In the genomic region with DNA sequence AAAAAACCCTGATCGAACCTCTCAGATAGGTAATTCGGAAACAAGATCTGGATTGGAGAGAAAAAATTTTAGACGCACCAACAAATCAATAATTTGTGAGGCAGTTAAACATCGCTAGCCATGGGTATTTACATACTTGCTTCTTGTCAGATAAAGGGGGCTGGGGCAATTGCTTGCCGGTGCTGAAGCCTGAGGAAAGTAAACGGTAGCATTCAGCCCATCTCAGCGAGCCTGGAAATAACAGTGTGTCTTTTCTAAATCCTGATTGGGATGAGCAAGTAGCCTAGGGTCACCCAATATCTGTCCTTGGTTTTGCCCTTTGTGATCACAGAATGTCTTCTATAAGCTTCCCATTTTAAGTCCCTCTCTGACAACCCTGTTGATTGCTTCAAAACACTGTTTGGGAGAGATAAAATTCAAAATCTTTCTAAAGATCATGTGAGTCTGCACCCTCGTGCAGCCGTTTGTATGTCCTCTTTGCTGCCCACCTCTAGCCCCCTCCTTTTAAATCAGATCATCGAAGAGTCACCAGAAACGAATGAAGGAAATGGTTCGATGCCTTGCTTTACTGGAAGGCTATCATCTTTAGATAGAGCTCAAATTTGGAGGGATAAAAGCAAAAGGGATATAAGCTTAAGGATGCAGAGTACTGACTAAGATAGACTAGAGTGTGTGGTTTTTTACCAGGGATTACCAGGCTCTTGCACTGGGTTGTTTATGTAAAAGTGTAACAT, we compare ENCODE assay signal across 31 mouse cellular contexts. TPM values are rescaled to one million over a fixed set of nuclear protein-coding genes. Genes with fewer than 3 reads are reported as not detected.
DNase-seq lines count a peak whose midpoint lies in the region; ATAC-seq lines count a peak whose summit lies in the region.
"Had no signal": no experiment of that assay in that cellular context is flagged by ENCODE, and none has a peak within 500 bp of the region (broad histone marks: within the 10 kb centered on the region; RNA-seq: fewer than 3 reads in every experiment).

No protein-coding gene starts in this region.

- H3K4me1 ChIP-seq in hindbrain, embryonic 11.5 days (replicated peaks; ENCODE audit: control insufficient read depth, insufficient read depth, low read length): peaks cover 8% of the 10 kb centered on the region
- peaks cover 29% of the 10 kb centered on the region for H3K4me1 ChIP-seq in hindbrain, embryonic 10.5 days (replicated peaks)
- peaks cover 17% of the 10 kb centered on the region for H3K4me1 ChIP-seq in midbrain, embryonic 12.5 days
- peaks cover 17% of the 10 kb centered on the region for H3K4me1 ChIP-seq in midbrain, embryonic 15.5 days
- H3K4me1 ChIP-seq: liver, embryonic 13.5 days had no signal

- H3K9ac ChIP-seq in hindbrain, embryonic 11.5 days (ENCODE audit: low read depth, low read length): no peak overlapping the region
- no peak overlapping the region for H3K9ac ChIP-seq in midbrain, embryonic 12.5 days (replicated peaks)
- H3K9ac ChIP-seq in midbrain, embryonic 15.5 days: no peak overlapping the region
- H3K9ac ChIP-seq: heart, embryonic 15.5 days; limb, embryonic 15.5 days; liver, embryonic 13.5 days; neural tube, embryonic 15.5 days had no signal

- no peak overlapping the region for H3K27ac ChIP-seq in hindbrain, embryonic 11.5 days (ENCODE audit: low read depth, low read length)
- no peak overlapping the region for H3K27ac ChIP-seq in hindbrain, embryonic 10.5 days
- H3K27ac ChIP-seq in midbrain, embryonic 12.5 days (replicated peaks): peak overlapping the region; percentile 30; the same call in 1 of the 2 replicates
- H3K27ac ChIP-seq in midbrain, embryonic 15.5 days: no peak overlapping the region
- H3K27ac ChIP-seq: heart, embryonic 15.5 days; kidney, postnatal 0 days; limb, embryonic 15.5 days; liver, embryonic 13.5 days; neural tube, embryonic 15.5 days had no signal

- no peak overlapping the region for H3K4me2 ChIP-seq in hindbrain, embryonic 11.5 days (replicated peaks; ENCODE audit: low read depth, low read length)
- no peak overlapping the region; the same call in 1 of the 2 replicates for H3K4me2 ChIP-seq in midbrain, embryonic 12.5 days (replicated peaks)
- H3K4me2 ChIP-seq in midbrain, embryonic 15.5 days: no peak overlapping the region
- H3K4me2 ChIP-seq: heart, embryonic 15.5 days; limb, embryonic 15.5 days; liver, embryonic 13.5 days; neural tube, embryonic 15.5 days had no signal

- DNase-seq in embryo, embryonic 10.5 days (ENCODE audit: low spot score): peak; percentile 57
- DNase-seq in embryo, embryonic 10 days (ENCODE audit: low spot score): no peak
- peak; percentile 58 for DNase-seq in hindbrain, embryonic 11.5 days (ENCODE audit: low spot score)
- no peak for DNase-seq in hindbrain, embryonic 10.5 days (ENCODE audit: low spot score)
- DNase-seq in retina, embryonic 14.5 days (ENCODE audit: low spot score): peak; percentile 40
- DNase-seq in adrenal gland, postnatal 4 days (ENCODE audit: low spot score in 2 of 2): no peak
- DNase-seq: adrenal gland, postnatal 14 days; cerebellum, adult 18-20 months; cerebellum, postnatal 25 days; gastrocnemius, postnatal 14 days; heart, postnatal 36 days; kidney, adult 8-10 months; layer of hippocampus, postnatal 36 days; liver, embryonic 13.5 days; lung, adult 18-20 months; lung, postnatal 4 days; right cerebral cortex, adult 18-20 months; spleen, adult 18-20 months; thymus, postnatal 14 days had no signal

- no peaks in the 10 kb centered on the region for H3K36me3 ChIP-seq in hindbrain, embryonic 11.5 days (ENCODE audit: control insufficient read depth, insufficient read depth, low read length)
- no peaks in the 10 kb centered on the region for H3K36me3 ChIP-seq in hindbrain, embryonic 10.5 days
- no peaks in the 10 kb centered on the region for H3K36me3 ChIP-seq in midbrain, embryonic 12.5 days
- H3K36me3 ChIP-seq in midbrain, embryonic 15.5 days (replicated peaks): no peaks in the 10 kb centered on the region
- H3K36me3 ChIP-seq: heart, embryonic 15.5 days; limb, embryonic 10.5 days; limb, embryonic 15.5 days; liver, embryonic 13.5 days; neural tube, embryonic 15.5 days had no signal

- no peak overlapping the region for H3K4me3 ChIP-seq in hindbrain, embryonic 11.5 days (ENCODE audit: low read depth, low read length)
- H3K4me3 ChIP-seq in hindbrain, embryonic 10.5 days: no peak overlapping the region
- no peak overlapping the region for H3K4me3 ChIP-seq in midbrain, embryonic 12.5 days
- H3K4me3 ChIP-seq in midbrain, embryonic 15.5 days: no peak overlapping the region
- H3K4me3 ChIP-seq: heart, embryonic 15.5 days; liver, embryonic 13.5 days; megakaryocyte, embryonic 14.5 days; neural tube, embryonic 15.5 days had no signal

- H3K9me3 ChIP-seq in hindbrain, embryonic 11.5 days (ENCODE audit: control insufficient read depth, low read length): no peaks in the 10 kb centered on the region
- no peaks in the 10 kb centered on the region for H3K9me3 ChIP-seq in hindbrain, embryonic 10.5 days
- H3K9me3 ChIP-seq in midbrain, embryonic 12.5 days: no peaks in the 10 kb centered on the region
- H3K9me3 ChIP-seq in midbrain, embryonic 15.5 days: no peaks in the 10 kb centered on the region
- H3K9me3 ChIP-seq: heart, embryonic 15.5 days; limb, embryonic 10.5 days; limb, embryonic 15.5 days; liver, embryonic 13.5 days; neural tube, embryonic 15.5 days had no signal

- H3K27me3 ChIP-seq in hindbrain, embryonic 11.5 days (ENCODE audit: control insufficient read depth, insufficient read depth, low read length): peaks cover 69% of the 10 kb centered on the region
- H3K27me3 ChIP-seq in hindbrain, embryonic 10.5 days (ENCODE audit: insufficient read depth, poor library complexity, severe bottlenecking): peaks cover 97% of the 10 kb centered on the region
- H3K27me3 ChIP-seq in midbrain, embryonic 12.5 days: peaks cover 88% of the 10 kb centered on the region
- peaks cover 71% of the 10 kb centered on the region for H3K27me3 ChIP-seq in midbrain, embryonic 15.5 days (replicated peaks)

- 4% methylated on average over 12 of the region's 12 CpGs for WGBS in hindbrain, embryonic 11.5 days
- WGBS in hindbrain, embryonic 10.5 days: 4% methylated on average over 12 of the region's 12 CpGs
- 2% methylated on average over 12 of the region's 12 CpGs for WGBS in midbrain, embryonic 12.5 days
- WGBS in midbrain, embryonic 15.5 days: 3% methylated on average over 12 of the region's 12 CpGs

- no peak for ATAC-seq in hindbrain, embryonic 11.5 days (ENCODE audit: low FRiP score)
- no peak for ATAC-seq in midbrain, embryonic 12.5 days (ENCODE audit: low FRiP score, low read depth)
- no peak for ATAC-seq in midbrain, embryonic 15.5 days (replicated peaks)
- ATAC-seq: hindbrain, embryonic 16.5 days; lung, postnatal 0 days had no signal

RNA-seq across cellular contexts. Expression of gene Pitx2, which starts 3.7 kb away (rescaled TPM):
- 2.9 and 4.9 TPM in 2 replicates for polyA plus RNA-seq in hindbrain, embryonic 11.5 days (2014; fragmentation: Nextera tagmentation; extraction: Ambion mirVana)
- polyA plus RNA-seq in hindbrain, embryonic 10.5 days (2016; fragmentation: Nextera tagmentation; extraction: Ambion mirVana): 7.1 and 21.1 TPM in 2 replicates
- 65.6 and 78.1 TPM in 2 replicates for polyA plus RNA-seq in midbrain, embryonic 12.5 days (2016; fragmentation: Nextera tagmentation; extraction: Ambion mirVana)
- 41.0 and 60.5 TPM in 2 replicates for polyA plus RNA-seq in midbrain, embryonic 15.5 days (2015; fragmentation: Nextera tagmentation; extraction: Ambion mirVana)
- total RNA-seq in adrenal gland, postnatal 4 days (2021): 1 to 10 TPM in 1 of 2 experiments, under 1 TPM in 1; 0.53 to 1.5 TPM
- total RNA-seq: adrenal gland, postnatal 14 days; granulocyte monocyte progenitor cell, adult 5-6 weeks; layer of hippocampus, postnatal 36 days; MEL had no signal

Comparison
In these comparisons a context has a peak if more than half of its experiments do, and no peak if none do; other contexts are left out.
1. DNase-seq: peak in embryo, embryonic 10.5 days (single experiment), hindbrain, embryonic 11.5 days (single experiment) and retina, embryonic 14.5 days (single experiment); none in embryo, embryonic 10 days (single experiment), hindbrain, embryonic 10.5 days (single experiment) and adrenal gland, postnatal 4 days (0 of 2).